Mouse (Mus musculus) forebrain, embryonic 12.5 days (tissue): ENCODE results near the gene Arid5b. TPM values are rescaled to one million over a fixed set of nuclear protein-coding genes. Genes with fewer than 3 reads are reported as not detected.

Experiments
- ATAC-seq: fragments of 200-750 bp; cut with Nextera tagmentation; 2 replicates; pipeline ENCODE4 v1.8.0; 2017; ENCODE audit warnings: moderate TSS enrichment; ENCODE audit not compliant: low FRiP score
- H3K27ac ChIP-seq: fragments of 300-500 bp; sonication (generic); 2 replicates; pipeline ENCODE4 v1.5.1; 2016; ENCODE audit warnings: mild to moderate bottlenecking
- H3K27me3 ChIP-seq: fragments of 300-500 bp; sonication (generic); 2 replicates; pipeline ENCODE4 v1.6.1; 2016; ENCODE audit warnings: mild to moderate bottlenecking
- H3K36me3 ChIP-seq: fragments of 300-500 bp; sonication (generic); replicated peaks from 2 replicates; pipeline ENCODE4 v1.6.1; 2016; ENCODE audit warnings: mild to moderate bottlenecking
- H3K4me1 ChIP-seq: fragments of 300-500 bp; sonication (generic); 2 replicates; pipeline ENCODE4 v1.6.1; 2016
- H3K4me2 ChIP-seq: fragments of 300-500 bp; sonication (generic); 2 replicates; pipeline ENCODE4 v1.6.1; 2016; ENCODE audit warnings: mild to moderate bottlenecking, moderate library complexity
- H3K4me3 ChIP-seq: fragments of 300-500 bp; sonication (generic); replicated peaks from 2 replicates; pipeline ENCODE4 v1.5.1; 2016; ENCODE audit warnings: mild to moderate bottlenecking
- H3K9ac ChIP-seq: fragments of 300-500 bp; sonication (generic); 2 replicates; pipeline ENCODE4 v1.6.1; 2016; ENCODE audit warnings: mild to moderate bottlenecking
- H3K9me3 ChIP-seq: fragments of 300-500 bp; sonication (generic); 2 replicates; pipeline ENCODE4 v1.6.1; 2016
- WGBS: fragments of 180-500 bp; shearing (Covaris S2); methylation state at CpG from one replicate; pipeline ENCODE4 v1.1.7; 2016; 5-methylcytosine and 5-hydroxymethylcytosine counted together
- polyA plus RNA-seq: library from polyadenylated mRNA; unstranded; fragments of >200 nt; fragmentation: Nextera tagmentation; extraction: Ambion mirVana; gene quantifications from 2 replicates; pipeline ENCODE4 v1.2.1, GENCODE M21; 2016

Arid5b gene
- polyA plus RNA-seq, 1 experiment from 2014 or later = 17.1 TPM

GRCm38 (mm10) chr10:68281775-68282106 lies 3.2 kb upstream of the Arid5b start:
- Histone ChIP-seq H3K4me1 (peaks cover 30% of the 10 kb centered on the region), H3K4me2 (peak overlapping the region; percentile 78; the same call in 1 of the 2 replicates), H3K9me3 (no peaks in the 10 kb centered on the region), H3K4me3 (no peak overlapping the region), H3K27ac (peak overlapping the region; percentile 31; the same call in 1 of the 2 replicates), H3K9ac (no peak overlapping the region), H3K27me3 (0 out of 2 replicates have a peak, but pooled peaks cover 3% of the 10 kb centered on the region), H3K36me3 (no peaks in the 10 kb centered on the region)
- WGBS = 18% methylated on average over 3 of the region's 3 CpGs
- no peak for ATAC-seq

- Histone ChIP-seq H3K36me3 (no peaks in the 10 kb centered on the region), H3K4me1 (peaks cover 36% of the 10 kb centered on the region), H3K4me3 (no peak overlapping the region), H3K27me3 (0 out of 2 replicates have a peak, but pooled peaks cover 3% of the 10 kb centered on the region), H3K9me3 (no peaks in the 10 kb centered on the region), H3K4me2 (no peak overlapping the region), H3K27ac (no peak overlapping the region), H3K9ac (no peak overlapping the region)
- WGBS = 34% methylated on average over 6 of the region's 6 CpGs
- no peak for ATAC-seq
Observed at GRCm38 (mm10) chr10:68281076-68281774, 2.7 kb upstream of the Arid5b start.

- WGBS = under 1% methylated on average over 41 of the region's 41 CpGs
- peaks cover 42% of the 10 kb centered on the region for H3K4me1 ChIP-seq
Observed at GRCm38 (mm10) chr10:68279516-68280501, 1.3 kb upstream of the Arid5b start.

GRCm38 (mm10) chr10:68277671-68278151 lies 829 bp downstream of the Arid5b start:
- H3K27me3 ChIP-seq = no peaks in the 10 kb centered on the region
- peak overlapping the region; percentile 61 for H3K4me3 ChIP-seq
- peak overlapping the region; percentile 69 for H3K27ac ChIP-seq
- H3K9me3 ChIP-seq = no peaks in the 10 kb centered on the region
- no peaks in the 10 kb centered on the region for H3K36me3 ChIP-seq
- peak overlapping the region; percentile 65 for H3K9ac ChIP-seq
- WGBS = under 1% methylated on average over 15 of the region's 15 CpGs
- ATAC-seq = no peak
- peaks cover 35% of the 10 kb centered on the region for H3K4me1 ChIP-seq
- peak overlapping the region; percentile 93 for H3K4me2 ChIP-seq

More at GRCm38 (mm10) chr10:68279516-68280501, 1.3 kb upstream of the Arid5b start:
- H3K4me2 ChIP-seq = peak overlapping the region; percentile 93
- H3K9me3 ChIP-seq = no peaks in the 10 kb centered on the region
- 0 out of 2 replicates have a peak, but pooled peaks have one; percentile 15 for ATAC-seq
- H3K9ac ChIP-seq = peak overlapping the region; percentile 65
- H3K27ac ChIP-seq = peak overlapping the region; percentile 77
- H3K27me3 ChIP-seq = 0 out of 2 replicates have a peak, but pooled peaks cover 3% of the 10 kb centered on the region
- peak overlapping the region; percentile 61 for H3K4me3 ChIP-seq
- H3K36me3 ChIP-seq = no peaks in the 10 kb centered on the region

GRCm38 (mm10) chr10:68276976-68277441 lies 1.5 kb downstream of the Arid5b start:
- peak overlapping the region; percentile 61 for H3K4me3 ChIP-seq
- H3K27ac ChIP-seq = peak overlapping the region; percentile 75
- H3K27me3 ChIP-seq = no peaks in the 10 kb centered on the region
- H3K4me2 ChIP-seq = peak overlapping the region; percentile 93
- H3K4me1 ChIP-seq = peaks cover 28% of the 10 kb centered on the region
- ATAC-seq = peak; percentile 70
- H3K9ac ChIP-seq = peak overlapping the region; percentile 65
- no peaks in the 10 kb centered on the region for H3K9me3 ChIP-seq
- H3K36me3 ChIP-seq = no peaks in the 10 kb centered on the region
- 0% methylated on average over 32 of the region's 34 CpGs for WGBS

- Histone ChIP-seq H3K4me1 (peaks cover 22% of the 10 kb centered on the region; the same call in 1 of the 2 replicates), H3K4me2 (peak overlapping the region; percentile 93), H3K9me3 (no peaks in the 10 kb centered on the region), H3K27ac (peak overlapping the region; percentile 75), H3K27me3 (no peaks in the 10 kb centered on the region), H3K9ac (peak overlapping the region; percentile 65), H3K4me3 (peak overlapping the region; percentile 61), H3K36me3 (no peaks in the 10 kb centered on the region)
- WGBS = under 1% methylated on average over 29 of the region's 29 CpGs
- ATAC-seq = peak; percentile 63
Observed at GRCm38 (mm10) chr10:68276350-68276975, 2.1 kb downstream of the Arid5b start.

- Histone ChIP-seq H3K27me3 (no peaks in the 10 kb centered on the region), H3K4me1 (peaks cover 12% of the 10 kb centered on the region; the same call in 1 of the 2 replicates), H3K9ac (no peak overlapping the region), H3K36me3 (no peaks in the 10 kb centered on the region), H3K9me3 (no peaks in the 10 kb centered on the region), H3K27ac (no peak overlapping the region), H3K4me2 (peak overlapping the region; percentile 93), H3K4me3 (no peak overlapping the region)
- 22% methylated on average over 18 of the region's 18 CpGs for WGBS
- ATAC-seq = no peak
Observed at GRCm38 (mm10) chr10:68274900-68275760, 3.4 kb downstream of the Arid5b start.

GRCm38 (mm10) chr10:68269789-68270188 lies 8.8 kb downstream of the Arid5b start:
- Histone ChIP-seq H3K4me1 (0 out of 2 replicates have a peak, but pooled peaks cover 4% of the 10 kb centered on the region), H3K36me3 (no peaks in the 10 kb centered on the region; the same call in 1 of the 2 replicates), H3K9ac (no peak overlapping the region), H3K4me3 (no peak overlapping the region), H3K27me3 (no peaks in the 10 kb centered on the region), H3K9me3 (no peaks in the 10 kb centered on the region), H3K4me2 (no peak overlapping the region), H3K27ac (no peak overlapping the region)
- WGBS = 93% methylated on average over 10 of the region's 10 CpGs
- no peak for ATAC-seq

GRCm38 (mm10) chr10:68268629-68269028 lies 9.9 kb downstream of the Arid5b start:
- no peaks in the 10 kb centered on the region for H3K27me3 ChIP-seq
- no peaks in the 10 kb centered on the region; the same call in 1 of the 2 replicates for H3K36me3 ChIP-seq
- ATAC-seq = no peak
- 0 out of 2 replicates have a peak, but pooled peaks cover 4% of the 10 kb centered on the region for H3K4me1 ChIP-seq
- H3K27ac ChIP-seq = no peak overlapping the region
- H3K9ac ChIP-seq = no peak overlapping the region
- no peak overlapping the region for H3K4me2 ChIP-seq
- no peak overlapping the region for H3K4me3 ChIP-seq
- H3K9me3 ChIP-seq = no peaks in the 10 kb centered on the region
- WGBS = 79% methylated on average over 5 of the region's 5 CpGs

GRCm38 (mm10) chr10:68263969-68264688 lies 14.4 kb downstream of the Arid5b start:
- Histone ChIP-seq H3K27me3 (no peaks in the 10 kb centered on the region), H3K4me1 (0 out of 2 replicates have a peak, but pooled peaks cover 4% of the 10 kb centered on the region), H3K9ac (no peak overlapping the region), H3K9me3 (no peaks in the 10 kb centered on the region), H3K36me3 (no peaks in the 10 kb centered on the region; the same call in 1 of the 2 replicates), H3K4me2 (no peak overlapping the region), H3K27ac (no peak overlapping the region), H3K4me3 (no peak overlapping the region)
- 97% methylated on average over 10 of the region's 10 CpGs for WGBS
- no peak for ATAC-seq
